Mouse (Mus musculus) heart, postnatal 0 days (tissue): ENCODE measurements at regions not wholly inside any gene's neighbourhood (a gene's known extent, or its start where the extent isn't known, plus 50 kb on each side); places are given as distances from the start of the nearest gene placed in this dataset.

Source experiments
- ATAC-seq: fragments of 200-750 bp; cut with Nextera tagmentation; 2 replicates; pipeline ENCODE4 v1.8.0; 2017; ENCODE audit warnings: low read depth, moderate number of reproducible peaks, moderate library complexity; ENCODE audit not compliant: insufficient read depth
- DNase-seq: peaks from one replicate; pipeline ENCODE4 v3.0.0-alpha.2; 2016; ENCODE audit warnings: low spot score
- H3K27ac ChIP-seq: fragments of 300-500 bp; sonication (generic); 2 replicates; pipeline ENCODE4 v1.5.1; 2014; ENCODE audit warnings: low read depth, mild to moderate bottlenecking
- H3K27me3 ChIP-seq: fragments of 300-500 bp; sonication (generic); 2 replicates; pipeline ENCODE4 v1.6.1; 2014; ENCODE audit warnings: low read length, mixed read lengths; ENCODE audit not compliant: control insufficient read depth, insufficient read depth
- H3K36me3 ChIP-seq: fragments of 300-500 bp; sonication (generic); replicated peaks from 2 replicates; pipeline ENCODE4 v1.6.1; 2014; ENCODE audit warnings: low read length, mixed read lengths; ENCODE audit not compliant: control insufficient read depth, insufficient read depth
- H3K4me1 ChIP-seq: fragments of 300-500 bp; sonication (generic); 2 replicates; pipeline ENCODE4 v1.6.1; 2014; ENCODE audit warnings: antibody characterized with exemption; ENCODE audit not compliant: control insufficient read depth, insufficient read depth
- H3K4me2 ChIP-seq: fragments of 300-500 bp; sonication (generic); 2 replicates; pipeline ENCODE4 v1.6.1; 2014; ENCODE audit warnings: low read depth, mild to moderate bottlenecking, low read length, moderate library complexity
- H3K4me3 ChIP-seq: fragments of 300-500 bp; sonication (generic); 2 replicates; pipeline ENCODE4 v1.5.1; 2014; ENCODE audit warnings: low read depth, low read length
- H3K9ac ChIP-seq: fragments of 300-500 bp; sonication (generic); replicated peaks from 2 replicates; pipeline ENCODE4 v1.6.1; 2014; ENCODE audit warnings: low read depth, low read length, mixed read lengths
- H3K9me3 ChIP-seq: fragments of 300-500 bp; sonication (generic); replicated peaks from 2 replicates; pipeline ENCODE4 v1.6.1; 2016; ENCODE audit warnings: low read length; ENCODE audit not compliant: control insufficient read depth
- CTCF ChIP-seq: IDR thresholded peaks from 2 replicates; pipeline ENCODE4 v1.5.1; 2016; ENCODE audit warnings: antibody characterized with exemption, control low read depth, low read depth
- EP300 ChIP-seq: IDR thresholded peaks from 2 replicates; pipeline ENCODE4 v1.6.1; 2016; ENCODE audit warnings: antibody characterized with exemption, low read depth
- WGBS: fragments of 180-500 bp; shearing (Covaris S2); extraction: QIAGEN DNeasy Blood & Tissue Kit; methylation state at CpG from one replicate; pipeline ENCODE4 v1.1.7; 2014; 5-methylcytosine and 5-hydroxymethylcytosine counted together

GRCm38 (mm10) chr1:89288921-89289320 is 165.7 kb upstream of the Agap1 start:
- Histone ChIP-seq H3K9ac (no peak overlapping the region), H3K4me3 (no peak overlapping the region), H3K27ac (no peak overlapping the region), H3K27me3 (no peaks in the 10 kb centered on the region), H3K4me1 (no peaks in the 10 kb centered on the region), H3K4me2 (no peak overlapping the region), H3K36me3 (no peaks in the 10 kb centered on the region), H3K9me3 (no peaks in the 10 kb centered on the region)
- TF ChIP-seq CTCF: no peak
- TF ChIP-seq EP300: no peak
- 82% methylated on average over 2 of the region's 2 CpGs for WGBS
- ATAC-seq (no peak), DNase-seq (no peak)

- 82% methylated on average over 3 of the region's 3 CpGs for WGBS
- H3K4me1 ChIP-seq: no peaks in the 10 kb centered on the region
These were observed 157.9 kb upstream of the Agap1 start for GRCm38 (mm10) chr1:89296691-89297090.

GRCm38 (mm10) chr1:89297766-89298165 is 156.8 kb upstream of the Agap1 start:
- Histone ChIP-seq H3K4me3 (no peak overlapping the region), H3K9ac (no peak overlapping the region), H3K4me2 (no peak overlapping the region), H3K27me3 (no peaks in the 10 kb centered on the region), H3K9me3 (no peaks in the 10 kb centered on the region), H3K27ac (no peak overlapping the region), H3K4me1 (no peaks in the 10 kb centered on the region), H3K36me3 (no peaks in the 10 kb centered on the region)
- 84% methylated on average over 11 of the region's 11 CpGs for WGBS
- DNase-seq (no peak), ATAC-seq (no peak)
- TF ChIP-seq EP300 (no peak), CTCF (no peak)

More at GRCm38 (mm10) chr1:89296691-89297090, 157.9 kb upstream of the Agap1 start:
- no peak for ATAC-seq
- no peaks in the 10 kb centered on the region for H3K27me3 ChIP-seq
- DNase-seq: no peak
- no peaks in the 10 kb centered on the region for H3K9me3 ChIP-seq
- H3K9ac ChIP-seq: no peak overlapping the region
- H3K36me3 ChIP-seq: no peaks in the 10 kb centered on the region
- TF ChIP-seq EP300: no peak
- TF ChIP-seq CTCF: no peak
- no peak overlapping the region for H3K4me3 ChIP-seq
- H3K4me2 ChIP-seq: no peak overlapping the region
- H3K27ac ChIP-seq: no peak overlapping the region

- Histone ChIP-seq H3K4me1 (no peaks in the 10 kb centered on the region), H3K9me3 (no peaks in the 10 kb centered on the region), H3K4me3 (no peak overlapping the region), H3K9ac (no peak overlapping the region), H3K4me2 (no peak overlapping the region), H3K36me3 (no peaks in the 10 kb centered on the region), H3K27me3 (no peaks in the 10 kb centered on the region), H3K27ac (no peak overlapping the region)
- DNase-seq (no peak), ATAC-seq (no peak)
- TF ChIP-seq EP300 (no peak), CTCF (no peak)
- 89% methylated on average over 6 of the region's 6 CpGs for WGBS
These were observed 153.5 kb upstream of the Agap1 start for GRCm38 (mm10) chr1:89301151-89301550.

GRCm38 (mm10) chr1:89302368-89302951 is 152.1 kb upstream of the Agap1 start:
- Histone ChIP-seq H3K27ac (no peak overlapping the region), H3K4me1 (no peaks in the 10 kb centered on the region), H3K4me3 (no peak overlapping the region), H3K9me3 (no peaks in the 10 kb centered on the region), H3K9ac (no peak overlapping the region), H3K36me3 (no peaks in the 10 kb centered on the region), H3K4me2 (peak overlapping the region; percentile 31), H3K27me3 (no peaks in the 10 kb centered on the region)
- no peak for ATAC-seq
- 54% methylated on average over 20 of the region's 20 CpGs for WGBS
- DNase-seq: no peak
- TF ChIP-seq CTCF (no peak), EP300 (no peak)

- no peak overlapping the region for H3K9ac ChIP-seq
- H3K4me2 ChIP-seq: no peak overlapping the region
- no peaks in the 10 kb centered on the region for H3K27me3 ChIP-seq
- H3K4me3 ChIP-seq: no peak overlapping the region
- no peaks in the 10 kb centered on the region for H3K9me3 ChIP-seq
- no peaks in the 10 kb centered on the region for H3K4me1 ChIP-seq
- no peak for TF ChIP-seq EP300
- no peak for TF ChIP-seq CTCF
- H3K36me3 ChIP-seq: no peaks in the 10 kb centered on the region
- ATAC-seq: no peak
- DNase-seq: no peak
- WGBS: 68% methylated on average over 7 of the region's 7 CpGs
- H3K27ac ChIP-seq: no peak overlapping the region
These were observed 149.4 kb upstream of the Agap1 start for GRCm38 (mm10) chr1:89305171-89305570.
